Mouse (Mus musculus): ENCODE measurements around the gene Nudt15. TPM values are rescaled to one million over a fixed set of nuclear protein-coding genes. Genes with fewer than 3 reads are reported as not detected.

The Nudt15 gene
- polyA plus RNA-seq, 1 experiment: 1.1 TPM

- no peak for DNase-seq (ENCODE audit: low read depth, low spot score)
- WGBS: 92% methylated on average over 6 of the region's 6 CpGs
These were observed 39.2 kb downstream of the Nudt15 start for GRCm38 (mm10) chr14:73508630-73509395.

- WGBS: 67% methylated on average over 11 of the region's 11 CpGs
- no peak for DNase-seq (ENCODE audit: low read depth, low spot score)
These were observed 40.2 kb downstream of the Nudt15 start for GRCm38 (mm10) chr14:73507702-73508376.

GRCm38 (mm10) chr14:73507200-73507599 lies 40.8 kb downstream of the Nudt15 start:
- 82% methylated on average over 15 of the region's 15 CpGs for WGBS
- no peak for DNase-seq (ENCODE audit: low read depth, low spot score)

GRCm38 (mm10) chr14:73506283-73506682 lies 41.8 kb downstream of the Nudt15 start:
- 75% methylated on average over 8 of the region's 8 CpGs for WGBS
- no peak for DNase-seq (ENCODE audit: low read depth, low spot score)

- WGBS: 18% methylated on average over 13 of the region's 13 CpGs
- no peak for DNase-seq (ENCODE audit: low read depth, low spot score)
These were observed 44.7 kb downstream of the Nudt15 start for GRCm38 (mm10) chr14:73503237-73503933.

- 21% methylated on average over 7 of the region's 7 CpGs for WGBS
- DNase-seq (ENCODE audit: low read depth, low spot score): no peak
These were observed 45.4 kb downstream of the Nudt15 start for GRCm38 (mm10) chr14:73502591-73503184.

- no peak for DNase-seq (ENCODE audit: low read depth, low spot score)
- WGBS: 28% methylated on average over 6 of the region's 6 CpGs
These were observed 46.3 kb downstream of the Nudt15 start for GRCm38 (mm10) chr14:73501721-73502120.

GRCm38 (mm10) chr14:73501283-73501682 lies 46.8 kb downstream of the Nudt15 start:
- DNase-seq (ENCODE audit: low read depth, low spot score): no peak
- 76% methylated on average over 9 of the region's 9 CpGs for WGBS

GRCm38 (mm10) chr14:73495753-73496152 lies 52.3 kb downstream of the Nudt15 start:
- WGBS: 63% methylated on average over 7 of the region's 7 CpGs
- no peak for DNase-seq (ENCODE audit: low read depth, low spot score)

- DNase-seq (ENCODE audit: low read depth, low spot score): no peak
- 74% methylated on average over 6 of the region's 6 CpGs for WGBS
These were observed 53.9 kb downstream of the Nudt15 start for GRCm38 (mm10) chr14:73494122-73494521.

- no peak for DNase-seq (ENCODE audit: low read depth, low spot score)
- WGBS: 94% methylated on average over 6 of the region's 6 CpGs
These were observed 54.7 kb downstream of the Nudt15 start for GRCm38 (mm10) chr14:73493356-73493755.

GRCm38 (mm10) chr14:73486641-73487040 lies 61.4 kb downstream of the Nudt15 start:
- WGBS: 57% methylated on average over 5 of the region's 5 CpGs
- DNase-seq (ENCODE audit: low read depth, low spot score): no peak

GRCm38 (mm10) chr14:73484366-73485110 lies 63.5 kb downstream of the Nudt15 start:
- 90% methylated on average over 3 of the region's 3 CpGs for WGBS
- DNase-seq (ENCODE audit: low read depth, low spot score): no peak

GRCm38 (mm10) chr14:73483516-73484229 lies 64.4 kb downstream of the Nudt15 start:
- 79% methylated on average over 5 of the region's 5 CpGs for WGBS
- DNase-seq (ENCODE audit: low read depth, low spot score): no peak

- DNase-seq (ENCODE audit: low read depth, low spot score): no peak
These were observed 68.3 kb downstream of the Nudt15 start for GRCm38 (mm10) chr14:73479771-73480170.

GRCm38 (mm10) chr14:73478321-73478720 lies 69.7 kb downstream of the Nudt15 start:
- no peak for DNase-seq (ENCODE audit: low read depth, low spot score)
- 79% methylated on average over 3 of the region's 3 CpGs for WGBS

More at GRCm38 (mm10) chr14:73479771-73480170, 68.3 kb downstream of the Nudt15 start:
- 90% methylated on average over 1 of the region's 1 CpGs for WGBS

- DNase-seq (ENCODE audit: low read depth, low spot score): no peak
- WGBS: 90% methylated on average over 10 of the region's 10 CpGs
These were observed 71.0 kb downstream of the Nudt15 start for GRCm38 (mm10) chr14:73477077-73477476.

- WGBS: 66% methylated on average over 8 of the region's 8 CpGs
- DNase-seq (ENCODE audit: low read depth, low spot score): no peak
These were observed 71.6 kb downstream of the Nudt15 start for GRCm38 (mm10) chr14:73476361-73476934.
